Mouse (Mus musculus): ENCODE results near the gene Rps9.

GRCm38 (mm10) chr7:3676371-3676770 is 27.4 kb upstream of the Rps9 start:
- TF ChIP-seq POLR2A (IDR thresholded peaks at IDR 0.05; ENCODE audit: insufficient read depth, low read depth, low read length), result no peak
- no peak for TF ChIP-seq CTCF (IDR thresholded peaks at IDR 0.05; ENCODE audit: insufficient read depth, low read depth, low read length)
